Mouse (Mus musculus) bone marrow macrophage, adult 2 months (primary cell): ENCODE measurements around the gene Cacna1h. TPM values are rescaled to one million over a fixed set of nuclear protein-coding genes. Genes with fewer than 3 reads are reported as not detected.

Experiments used
- H3K27ac ChIP-seq: 2 replicates; pipeline ENCODE4 v1.5.1; 2012; ENCODE audit warnings: low read depth, low read length; ENCODE audit not compliant: insufficient read depth
- H3K4me1 ChIP-seq: 2 replicates; pipeline ENCODE4 v1.6.1; 2012; ENCODE audit warnings: low read length; ENCODE audit not compliant: control insufficient read depth, insufficient read depth
- H3K4me3 ChIP-seq: 2 replicates; pipeline ENCODE4 v1.5.1; 2012; ENCODE audit warnings: mild to moderate bottlenecking, low read length, moderate library complexity; ENCODE audit not compliant: insufficient read depth
- CTCF ChIP-seq: IDR thresholded peaks from 2 replicates; pipeline ENCODE4 v1.5.1; 2012; ENCODE audit warnings: low read depth, mild to moderate bottlenecking, low read length, moderate library complexity
- POLR2A ChIP-seq: IDR thresholded peaks from 2 replicates; pipeline ENCODE4 v1.6.1; 2012; ENCODE audit warnings: mild to moderate bottlenecking, low read depth, low read length, borderline replicate concordance
- polyA plus RNA-seq: library from polyadenylated mRNA; stranded (reverse); fragments of >200 nt; gene quantifications from 2 replicates; pipeline ENCODE4 v1.2.4, GENCODE M21; 2012; ENCODE audit not compliant: missing spikeins, insufficient read depth, insufficient read length

The Cacna1h gene
- polyA plus RNA-seq, 1 experiment, result not detected

DNA sequence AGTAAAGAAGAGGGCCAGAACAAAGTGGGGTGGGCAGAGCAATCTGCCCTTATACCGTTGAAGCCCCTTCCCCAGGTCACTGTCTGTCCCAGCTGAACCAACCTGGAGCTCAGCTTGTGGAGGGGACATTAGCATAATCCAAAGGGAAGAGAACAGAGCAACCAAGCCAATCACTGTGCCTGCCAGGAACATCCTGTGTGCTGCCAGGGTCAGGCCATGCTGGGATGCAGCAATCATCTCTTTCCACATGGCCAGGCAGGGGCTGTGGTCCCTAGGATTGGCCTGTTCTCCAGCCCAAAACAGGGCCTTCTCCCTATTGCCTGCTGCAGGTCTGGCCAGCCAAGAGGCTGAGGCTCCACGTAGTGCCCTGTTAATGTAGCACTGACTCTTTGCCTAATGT, 7.6 kb downstream of the Cacna1h start:
- Histone ChIP-seq H3K4me1 (no peaks in the 10 kb centered on the region), H3K27ac (no peak overlapping the region), H3K4me3 (no peak overlapping the region)
- TF ChIP-seq CTCF (no peak), POLR2A (no peak)

DNA sequence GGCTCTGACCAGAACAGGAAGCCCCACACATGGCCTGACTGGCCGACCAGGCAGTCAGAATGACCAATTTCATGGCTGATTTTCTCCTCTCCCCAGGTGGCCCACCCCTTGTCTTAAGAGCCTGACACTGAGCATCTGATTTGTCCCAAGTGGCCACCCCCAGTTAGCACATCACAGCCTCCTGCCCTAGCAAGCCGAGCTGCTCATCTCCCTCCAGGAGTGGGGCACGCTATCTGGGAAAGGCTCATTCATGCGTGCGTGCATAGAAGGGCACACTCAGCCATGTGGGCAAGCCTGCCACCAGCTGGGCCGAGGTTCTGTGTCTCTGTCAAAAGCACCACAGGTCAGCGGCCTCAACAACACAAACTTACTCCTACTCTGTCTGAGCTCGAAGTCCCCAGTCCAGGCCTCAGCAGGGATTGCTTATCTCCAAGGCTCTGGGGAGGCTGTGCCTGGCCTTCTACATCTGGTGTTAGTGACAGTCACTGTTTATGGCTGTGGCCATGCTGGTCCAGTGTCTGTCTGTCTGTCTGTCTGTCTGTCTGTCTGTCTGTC, 9.0 kb downstream of the Cacna1h start:
- Histone ChIP-seq H3K4me3 (no peak overlapping the region), H3K27ac (no peak overlapping the region), H3K4me1 (no peaks in the 10 kb centered on the region)
- TF ChIP-seq POLR2A, result no peak

DNA sequence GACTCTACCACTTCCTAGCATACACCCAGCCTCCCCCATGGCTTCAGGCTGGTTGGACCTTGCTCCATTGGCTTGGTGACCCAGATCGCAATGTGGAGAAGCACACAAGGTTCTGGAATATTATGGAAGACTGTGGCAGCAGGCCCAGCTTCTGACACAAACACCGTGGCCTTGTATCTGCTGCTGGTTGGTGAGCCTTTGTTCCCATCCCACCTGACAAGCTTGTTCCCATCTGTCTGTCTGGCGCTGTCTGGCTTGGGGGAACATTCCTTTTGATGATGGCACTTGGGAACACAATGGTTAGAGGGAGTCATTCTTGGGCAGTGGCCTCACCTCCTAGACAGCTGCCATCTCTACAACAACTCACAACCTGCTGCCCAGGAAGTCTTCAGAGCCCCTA, 12.6 kb downstream of the Cacna1h start:
- Histone ChIP-seq H3K27ac (no peak overlapping the region), H3K4me1 (no peaks in the 10 kb centered on the region), H3K4me3 (no peak overlapping the region)
- no peak for TF ChIP-seq POLR2A
- no peak for TF ChIP-seq CTCF

DNA sequence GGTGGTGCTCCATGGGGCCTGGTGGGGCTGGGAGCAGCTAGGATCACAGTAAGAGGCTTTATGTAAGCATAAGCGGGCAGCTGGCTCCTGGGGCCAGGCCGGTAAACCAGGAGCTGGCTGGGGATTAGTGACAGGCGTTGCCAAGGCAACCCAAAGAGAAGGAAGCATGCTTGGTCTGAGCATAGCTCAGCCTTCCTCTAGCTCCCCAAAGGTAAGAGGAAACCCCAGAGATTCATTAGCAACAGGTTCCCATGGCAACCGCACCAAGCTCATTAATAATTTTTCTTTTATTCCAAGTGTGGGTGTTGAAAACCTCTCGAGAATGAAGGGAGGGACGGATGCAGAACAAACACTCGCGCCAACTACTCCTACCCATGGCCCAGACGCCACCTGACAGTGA, 14.7 kb downstream of the Cacna1h start:
- no peaks in the 10 kb centered on the region for H3K4me1 ChIP-seq
- H3K4me3 ChIP-seq, result no peak overlapping the region
- no peak for TF ChIP-seq POLR2A
- TF ChIP-seq CTCF, result no peak

DNA sequence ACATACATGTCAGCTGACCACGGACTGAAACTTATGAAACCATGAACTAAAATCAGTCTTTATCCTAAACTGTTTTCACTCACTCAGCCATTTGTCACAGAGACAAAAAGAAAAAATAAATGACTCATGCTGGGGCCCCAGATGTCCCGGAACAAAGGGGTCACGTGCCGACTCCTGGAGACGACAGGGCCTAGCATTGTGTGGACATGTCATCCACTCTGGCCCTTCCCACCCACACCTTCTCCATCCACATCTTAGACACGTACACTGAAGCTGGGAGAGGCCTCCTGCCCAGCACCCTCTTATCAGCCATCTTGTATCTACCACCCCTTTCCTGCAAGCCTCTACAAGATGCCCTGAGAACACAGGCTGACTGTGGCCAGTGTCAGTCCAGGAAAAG, 15.6 kb downstream of the Cacna1h start:
- H3K27ac ChIP-seq, result no peak overlapping the region
- TF ChIP-seq POLR2A (no peak), CTCF (no peak)
- H3K4me3 ChIP-seq, result no peak overlapping the region
- H3K4me1 ChIP-seq, result no peaks in the 10 kb centered on the region

More for the DNA sequence above, 14.7 kb downstream of the Cacna1h start:
- no peak overlapping the region for H3K27ac ChIP-seq

DNA sequence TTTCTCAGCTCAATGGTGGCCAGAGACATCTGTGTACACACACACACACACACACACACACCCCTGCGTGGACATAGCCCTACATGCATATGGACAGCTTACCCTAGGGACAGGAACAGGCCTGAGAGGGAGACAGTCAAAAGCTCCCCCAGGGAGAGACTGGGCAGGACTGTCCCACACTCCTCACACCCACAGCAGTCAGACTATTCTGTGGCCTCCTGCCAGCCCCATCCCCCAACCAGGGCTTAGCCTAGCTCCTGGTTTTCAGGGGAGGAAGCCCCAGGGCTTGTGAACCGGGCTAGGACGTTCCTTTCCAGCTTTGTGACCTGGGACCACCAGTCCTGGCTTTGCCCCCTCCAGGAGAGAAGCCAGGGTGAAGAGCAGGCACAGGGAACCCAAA, 17.4 kb downstream of the Cacna1h start:
- Histone ChIP-seq H3K4me1 (no peaks in the 10 kb centered on the region), H3K4me3 (no peak overlapping the region), H3K27ac (no peak overlapping the region)
- TF ChIP-seq POLR2A (no peak), CTCF (no peak)

DNA sequence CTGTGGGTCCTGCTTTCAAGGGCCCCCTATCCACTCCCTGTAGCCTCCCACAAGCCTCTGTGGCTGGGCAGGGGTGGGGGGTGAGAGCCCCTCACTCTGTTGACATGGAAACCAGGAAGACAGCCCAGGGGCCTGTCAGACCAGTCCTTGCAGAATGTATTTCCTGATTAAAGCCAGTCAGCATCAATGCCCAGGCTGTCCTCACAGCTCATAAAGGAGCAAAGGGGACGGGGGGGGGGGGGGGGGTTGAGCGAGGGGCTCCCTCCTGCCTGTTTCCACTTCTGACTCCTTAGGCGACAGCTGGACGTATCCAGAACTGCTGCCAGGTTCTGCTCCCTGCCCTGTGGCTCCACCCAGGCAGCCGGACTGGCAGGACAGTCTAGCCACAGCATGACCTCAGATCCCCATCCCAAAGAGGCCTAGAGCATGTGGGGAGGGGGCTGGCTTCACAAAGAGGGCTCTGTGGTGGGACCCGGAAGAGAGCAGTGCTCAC, 18.1 kb downstream of the Cacna1h start:
- Histone ChIP-seq H3K27ac (no peak overlapping the region), H3K4me3 (no peak overlapping the region), H3K4me1 (no peaks in the 10 kb centered on the region)
- TF ChIP-seq CTCF, result no peak
- TF ChIP-seq POLR2A, result no peak

DNA sequence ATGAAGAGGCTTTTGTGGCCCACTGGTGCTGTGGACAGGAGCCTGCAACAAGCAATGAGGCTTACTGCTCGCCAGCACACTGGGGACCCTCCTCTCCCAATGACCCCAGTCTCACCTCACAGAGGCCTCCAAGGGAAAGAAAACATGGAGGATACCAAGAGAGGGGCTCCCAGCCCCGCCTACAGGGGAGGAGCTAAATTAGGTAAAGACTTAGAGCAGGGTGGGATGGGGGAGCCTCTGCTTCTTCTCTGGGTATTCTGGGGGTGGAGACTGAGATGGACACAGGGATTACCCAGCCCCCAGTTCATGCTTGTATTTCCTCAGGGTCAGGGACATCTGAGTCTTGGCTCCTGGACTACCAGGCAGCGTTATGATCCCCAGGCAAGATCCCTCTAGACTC, 18.7 kb downstream of the Cacna1h start:
- no peaks in the 10 kb centered on the region for H3K4me1 ChIP-seq
- no peak overlapping the region for H3K4me3 ChIP-seq
- H3K27ac ChIP-seq, result no peak overlapping the region
- no peak for TF ChIP-seq CTCF
- no peak for TF ChIP-seq POLR2A

DNA sequence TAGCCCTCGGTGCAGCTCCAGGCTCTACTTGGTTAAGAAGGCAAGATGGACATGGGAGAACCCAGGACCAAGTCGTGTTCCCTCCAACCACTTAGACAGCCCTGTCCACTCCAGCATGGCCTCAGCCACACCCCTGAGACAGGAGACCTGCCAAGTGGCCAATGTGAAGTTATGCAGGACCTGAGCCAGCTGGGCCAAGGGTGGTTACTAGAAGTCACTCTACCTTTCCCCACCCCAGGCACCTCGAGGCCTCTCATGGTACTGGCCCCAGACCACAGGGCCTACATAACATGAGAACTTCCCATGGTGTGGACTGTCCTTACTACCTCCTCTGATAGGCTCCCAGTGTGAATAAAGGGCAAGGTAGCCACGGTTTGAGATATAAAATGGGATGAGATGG, 19.4 kb downstream of the Cacna1h start:
- Histone ChIP-seq H3K27ac (no peak overlapping the region), H3K4me1 (no peaks in the 10 kb centered on the region), H3K4me3 (no peak overlapping the region)
- TF ChIP-seq CTCF, result no peak
- no peak for TF ChIP-seq POLR2A

DNA sequence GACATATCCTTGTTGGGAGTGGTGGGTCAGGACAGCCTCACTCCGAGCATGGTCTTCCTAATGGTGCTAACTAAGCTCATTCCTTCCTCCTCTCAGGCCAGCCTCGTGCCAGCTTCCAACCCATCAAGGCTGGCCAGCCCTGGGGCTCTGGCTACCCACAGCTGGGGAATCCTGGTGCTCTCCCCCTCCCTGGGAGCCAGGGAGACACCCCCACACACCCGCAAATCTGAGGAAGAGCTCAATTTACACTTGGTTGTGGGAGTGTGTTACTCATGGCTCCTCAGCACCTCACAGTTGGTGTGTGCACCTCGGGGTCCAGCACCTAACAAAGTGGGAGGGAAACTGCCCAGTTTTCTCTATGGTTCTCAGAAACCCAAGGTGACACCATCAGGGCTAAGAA, 22.3 kb downstream of the Cacna1h start:
- Histone ChIP-seq H3K4me1 (no peaks in the 10 kb centered on the region), H3K27ac (no peak overlapping the region), H3K4me3 (no peak overlapping the region)
- no peak for TF ChIP-seq POLR2A
- no peak for TF ChIP-seq CTCF

DNA sequence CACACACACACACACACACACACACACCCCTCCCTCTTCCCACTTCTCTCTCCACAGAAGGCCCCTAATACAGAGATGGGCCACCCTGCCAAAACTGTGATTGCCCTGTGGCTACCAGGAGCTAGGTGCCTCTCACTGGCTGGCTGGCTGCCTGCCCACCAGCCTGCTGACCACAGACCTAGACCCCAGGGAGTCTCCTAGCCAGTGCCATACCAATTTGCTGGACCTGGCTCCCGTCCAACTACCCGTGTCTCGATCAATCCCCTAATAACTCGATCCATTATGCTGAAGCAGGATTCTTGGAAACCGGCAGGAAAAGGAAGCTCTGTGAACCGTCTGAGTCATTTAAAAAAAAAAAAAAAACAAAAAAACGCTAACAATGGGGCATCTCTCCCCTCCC, 22.8 kb downstream of the Cacna1h start:
- no peaks in the 10 kb centered on the region for H3K4me1 ChIP-seq
- H3K4me3 ChIP-seq, result no peak overlapping the region
- H3K27ac ChIP-seq, result no peak overlapping the region
- no peak for TF ChIP-seq CTCF
- no peak for TF ChIP-seq POLR2A
